ENCODE assay signal across 8 mouse cellular contexts in genomic region chr14:40966392-40966861, GRCm38 (mm10). TPM values are rescaled to one million over a fixed set of nuclear protein-coding genes. Genes with fewer than 3 reads are reported as not detected.
A peak's percentile ranks its signal among the peaks of the same experiment; 100 is the strongest.
DNase-seq lines count a peak whose midpoint lies in the region; ATAC-seq and TF ChIP-seq lines count a peak whose summit lies in the region.

TSS of gene Tspan14 (minus strand) at chr14:40966807.

- peak within 1 kb of the TSS; percentile 95 for H3K27ac ChIP-seq in kidney, postnatal 0 days
- H3K27ac ChIP-seq in forebrain, postnatal 0 days (ENCODE audit: low read depth, low read length): peak within 1 kb of the TSS; percentile 88
- peak within 1 kb of the TSS; percentile 82 for H3K27ac ChIP-seq in hindbrain, embryonic 16.5 days (ENCODE audit: low read depth, low read length)
- H3K27ac ChIP-seq in liver, postnatal 0 days (ENCODE audit: low read depth): peak within 1 kb of the TSS; percentile 98

- WGBS in kidney, postnatal 0 days: under 1% methylated on average over 40 of the region's 54 CpGs
- WGBS in forebrain, postnatal 0 days: 2% methylated on average over 53 of the region's 54 CpGs
- WGBS in hindbrain, embryonic 16.5 days: under 1% methylated on average over 45 of the region's 54 CpGs
- WGBS in liver, postnatal 0 days (ENCODE audit: insufficient replicate concordance): under 1% methylated on average over 47 of the region's 54 CpGs

- peak; percentile 10; the same call in 1 of the 2 replicates for TF ChIP-seq CTCF in kidney, postnatal 0 days (IDR thresholded peaks at IDR 0.05; ENCODE audit: low read depth)
- TF ChIP-seq CTCF in forebrain, postnatal 0 days (IDR thresholded peaks at IDR 0.05; ENCODE audit: low read depth): peak; percentile 20; the same call in 1 of the 2 replicates
- peak; percentile 11; the same call in 1 of the 2 replicates for TF ChIP-seq CTCF in liver, postnatal 0 days (IDR thresholded peaks at IDR 0.05; ENCODE audit: low read depth)

- no peaks in the 10 kb centered on the region for H3K36me3 ChIP-seq in kidney, postnatal 0 days (ENCODE audit: insufficient read depth, low read length)
- H3K36me3 ChIP-seq in forebrain, postnatal 0 days (ENCODE audit: insufficient read depth): no peaks in the 10 kb centered on the region
- no peaks in the 10 kb centered on the region for H3K36me3 ChIP-seq in hindbrain, embryonic 16.5 days (ENCODE audit: control insufficient read depth, insufficient read depth, low read length)
- no peaks in the 10 kb centered on the region for H3K36me3 ChIP-seq in liver, postnatal 0 days (replicated peaks; ENCODE audit: insufficient read depth, low read length)

- H3K4me3 ChIP-seq in kidney, postnatal 0 days (replicated peaks; ENCODE audit: low read depth, low read length): peak within 1 kb of the TSS; percentile 82
- H3K4me3 ChIP-seq in forebrain, postnatal 0 days (ENCODE audit: low read depth, low read length): peak within 1 kb of the TSS; percentile 97
- peak within 1 kb of the TSS; percentile 63 for H3K4me3 ChIP-seq in hindbrain, embryonic 16.5 days (ENCODE audit: low read length)
- H3K4me3 ChIP-seq in liver, postnatal 0 days (ENCODE audit: low read depth, low read length): peak within 1 kb of the TSS; percentile 93

- peak; percentile 47 for ATAC-seq in kidney, postnatal 0 days (replicated peaks; ENCODE audit: low FRiP score, low read depth)
- ATAC-seq in forebrain, postnatal 0 days: peak; percentile 61
- no peak; the same call in 1 of the 2 replicates for ATAC-seq in hindbrain, embryonic 16.5 days
- ATAC-seq in liver, postnatal 0 days: peak; percentile 30

- peak within 1 kb of the TSS; percentile 95 for H3K9ac ChIP-seq in kidney, postnatal 0 days (ENCODE audit: low read depth, low read length)
- peak within 1 kb of the TSS; percentile 92 for H3K9ac ChIP-seq in forebrain, postnatal 0 days
- H3K9ac ChIP-seq in hindbrain, embryonic 16.5 days (ENCODE audit: low read depth, low read length): peak within 1 kb of the TSS; percentile 78
- H3K9ac ChIP-seq in liver, postnatal 0 days (replicated peaks): peak within 1 kb of the TSS; percentile 99

- no peaks in the 10 kb centered on the region for H3K9me3 ChIP-seq in kidney, postnatal 0 days (replicated peaks; ENCODE audit: low read length)
- H3K9me3 ChIP-seq in forebrain, postnatal 0 days (ENCODE audit: low read length): no peaks in the 10 kb centered on the region
- no peaks in the 10 kb centered on the region for H3K9me3 ChIP-seq in hindbrain, embryonic 16.5 days (ENCODE audit: control insufficient read depth, low read length)
- H3K9me3 ChIP-seq in liver, postnatal 0 days (ENCODE audit: low read length): no peaks in the 10 kb centered on the region

- DNase-seq in kidney, postnatal 0 days (ENCODE audit: low spot score): no peak
- DNase-seq in kidney, adult 18-20 months: no peak
- DNase-seq in T-cell, adult 2 months (ENCODE audit: low spot score): peak; percentile 65
- no peak for DNase-seq in forebrain, postnatal 0 days
- DNase-seq in liver, postnatal 0 days: no peak
- peak; percentile 69 to 73 for DNase-seq in thymus, postnatal 10 days (ENCODE audit: low spot score in 2 of 2)
- no peak for DNase-seq in ovary, postnatal 14 days (ENCODE audit: low spot score)

- no peak for TF ChIP-seq EP300 in liver, postnatal 0 days (IDR thresholded peaks at IDR 0.05; ENCODE audit: low read depth)

- H3K4me2 ChIP-seq in kidney, postnatal 0 days (ENCODE audit: low read length): peak within 1 kb of the TSS; percentile 65
- peak within 1 kb of the TSS; percentile 80 for H3K4me2 ChIP-seq in forebrain, postnatal 0 days (ENCODE audit: low read depth)
- peak within 1 kb of the TSS; percentile 94 for H3K4me2 ChIP-seq in hindbrain, embryonic 16.5 days (ENCODE audit: low read length)
- H3K4me2 ChIP-seq in liver, postnatal 0 days (ENCODE audit: low read depth, low read length): peak within 1 kb of the TSS; percentile 93

- no peaks in the 10 kb centered on the region for H3K27me3 ChIP-seq in kidney, postnatal 0 days (ENCODE audit: insufficient read depth, low read length)
- H3K27me3 ChIP-seq in forebrain, postnatal 0 days (ENCODE audit: insufficient read depth, low read length): no peaks in the 10 kb centered on the region
- H3K27me3 ChIP-seq in hindbrain, embryonic 16.5 days (replicated peaks; ENCODE audit: control insufficient read depth, insufficient read depth, low read length): no peaks in the 10 kb centered on the region
- no peaks in the 10 kb centered on the region for H3K27me3 ChIP-seq in liver, postnatal 0 days (ENCODE audit: insufficient read depth, low read length)

- H3K4me1 ChIP-seq in kidney, postnatal 0 days (replicated peaks; ENCODE audit: insufficient read depth, low read length): peaks cover 35% of the 10 kb centered on the region
- peaks cover 23% of the 10 kb centered on the region for H3K4me1 ChIP-seq in forebrain, postnatal 0 days (ENCODE audit: insufficient read depth)
- H3K4me1 ChIP-seq in hindbrain, embryonic 16.5 days (ENCODE audit: control insufficient read depth, insufficient read depth, low read depth, low read length): peaks cover 15% of the 10 kb centered on the region
- H3K4me1 ChIP-seq in liver, postnatal 0 days (ENCODE audit: insufficient read depth): peaks cover 53% of the 10 kb centered on the region

RNA-seq across cellular contexts. Expression of gene Tspan14, which starts in this region (rescaled TPM):
- polyA plus RNA-seq in kidney, postnatal 0 days (2015; fragmentation: Nextera tagmentation; extraction: Ambion mirVana): 93.4 and 102 TPM in 2 replicates
- 42.2 and 43.8 TPM in 2 replicates for total RNA-seq in forebrain, postnatal 0 days (2014; rRNA removed)
- 37.8 and 43.1 TPM in 2 replicates for polyA plus RNA-seq in forebrain, postnatal 0 days (2015; fragmentation: Nextera tagmentation; extraction: Ambion mirVana)
- 52.5 and 60.6 TPM in 2 replicates for polyA plus RNA-seq in hindbrain, embryonic 16.5 days (2015; fragmentation: Nextera tagmentation; extraction: Ambion mirVana)
- 22.0 and 24.9 TPM in 2 replicates for polyA plus RNA-seq in liver, postnatal 0 days (2015; fragmentation: Nextera tagmentation; extraction: Ambion mirVana)

Comparison
In these comparisons a context has a peak if more than half of its experiments do, and no peak if none do; other contexts are left out.
1. DNase-seq: peak in T-cell, adult 2 months (single experiment) and thymus, postnatal 10 days (2 of 2); none in kidney, postnatal 0 days (single experiment), kidney, adult 18-20 months (single experiment), forebrain, postnatal 0 days (single experiment), liver, postnatal 0 days (single experiment) and ovary, postnatal 14 days (single experiment).
2. Peak in every context shown above with its lines, with median percentiles within 50 percentile points of each other: H3K27ac ChIP-seq, H3K4me2 ChIP-seq, H3K4me3 ChIP-seq, H3K9ac ChIP-seq and CTCF ChIP-seq.